Mouse (Mus musculus): ENCODE data around the gene Stat4. TPM values are rescaled to one million over a fixed set of nuclear protein-coding genes. Genes with fewer than 3 reads are reported as not detected.
A peak's percentile ranks its signal among the peaks of the same experiment; 100 is the strongest.

The Stat4 gene
- polyA plus RNA-seq, 1 experiment from 2014 or later: 2.6 TPM

DNA sequence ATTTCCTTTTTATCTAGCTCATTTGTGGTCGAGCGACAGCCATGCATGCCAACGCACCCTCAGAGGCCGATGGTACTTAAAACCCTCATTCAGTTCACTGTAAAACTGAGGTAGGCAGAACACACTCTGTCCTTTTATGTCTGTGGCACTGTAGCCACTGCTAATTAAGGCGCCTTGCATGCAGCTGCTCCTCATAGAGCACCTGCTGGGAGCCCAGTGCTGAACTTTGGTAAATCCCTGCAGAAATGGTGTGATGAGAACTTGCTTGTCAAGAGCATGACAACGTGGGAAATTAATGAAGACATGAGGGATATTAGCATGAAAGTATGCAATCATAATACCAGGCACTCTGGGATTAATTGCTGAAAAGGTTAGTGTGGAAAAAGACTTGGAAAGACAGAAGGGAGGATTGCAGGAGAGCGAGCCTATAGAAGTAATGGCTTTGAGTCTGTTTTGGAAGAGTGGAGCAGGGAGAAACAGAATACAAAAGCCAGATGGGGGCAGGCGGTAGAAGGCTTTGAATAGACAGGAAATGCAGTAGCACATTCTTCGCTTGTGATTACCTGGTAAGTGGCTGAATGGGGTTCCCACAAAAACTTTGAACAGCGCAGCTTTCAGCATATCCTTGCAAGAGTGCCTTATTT is 92.9 kb downstream of the Stat4 start:
- no peak for ATAC-seq (ENCODE audit: insufficient read depth, low FRiP score, low read depth)
- Histone ChIP-seq H3K9ac (no peak overlapping the region), H3K4me1 (no peaks in the 10 kb centered on the region), H3K4me2 (no peak overlapping the region), H3K4me3 (replicated peaks) (no peak overlapping the region), H3K27ac (no peak overlapping the region), H3K9me3 (no peaks in the 10 kb centered on the region), H3K27me3 (replicated peaks) (no peaks in the 10 kb centered on the region), H3K36me3 (no peaks in the 10 kb centered on the region)
- WGBS: 37% methylated on average over 10 of the region's 10 CpGs

GRCm38 (mm10) chr1:52080375-52080774 is 93.4 kb downstream of the Stat4 start:
- Histone ChIP-seq H3K4me1 (no peaks in the 10 kb centered on the region), H3K4me2 (no peak overlapping the region), H3K36me3 (no peaks in the 10 kb centered on the region), H3K4me3 (replicated peaks) (no peak overlapping the region), H3K27me3 (replicated peaks) (no peaks in the 10 kb centered on the region), H3K9ac (no peak overlapping the region), H3K27ac (no peak overlapping the region), H3K9me3 (no peaks in the 10 kb centered on the region)
- WGBS: 31% methylated on average over 8 of the region's 8 CpGs
- ATAC-seq (ENCODE audit: insufficient read depth, low FRiP score, low read depth): no peak

DNA sequence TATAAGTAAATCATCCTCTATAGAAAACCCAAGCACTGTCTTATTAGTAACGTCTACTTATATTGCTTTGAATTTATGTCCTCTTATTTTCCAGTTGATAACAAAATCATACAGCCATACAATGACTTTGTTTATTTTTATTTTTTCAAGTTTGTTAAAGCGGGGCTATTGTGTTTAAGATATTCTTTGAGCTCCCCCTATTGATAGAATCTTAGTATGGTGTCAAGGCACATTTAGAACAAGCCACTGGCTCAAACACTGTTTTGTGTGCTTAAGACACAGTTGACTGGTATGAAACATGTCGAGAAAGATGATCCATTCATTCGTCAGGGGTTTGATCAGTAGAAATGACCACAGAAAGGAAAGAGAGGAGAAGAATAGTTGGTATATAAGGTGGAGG is 99.3 kb downstream of the Stat4 start:
- 24% methylated on average over 4 of the region's 4 CpGs for WGBS
- H3K4me2 ChIP-seq: no peak overlapping the region
- no peaks in the 10 kb centered on the region for H3K4me1 ChIP-seq
- H3K9ac ChIP-seq: no peak overlapping the region
- H3K9me3 ChIP-seq: no peaks in the 10 kb centered on the region
- no peaks in the 10 kb centered on the region for H3K27me3 ChIP-seq (replicated peaks)
- no peak overlapping the region for H3K27ac ChIP-seq
- ATAC-seq (ENCODE audit: insufficient read depth, low FRiP score, low read depth): no peak
- H3K36me3 ChIP-seq: no peaks in the 10 kb centered on the region
- no peak overlapping the region for H3K4me3 ChIP-seq (replicated peaks)

DNA sequence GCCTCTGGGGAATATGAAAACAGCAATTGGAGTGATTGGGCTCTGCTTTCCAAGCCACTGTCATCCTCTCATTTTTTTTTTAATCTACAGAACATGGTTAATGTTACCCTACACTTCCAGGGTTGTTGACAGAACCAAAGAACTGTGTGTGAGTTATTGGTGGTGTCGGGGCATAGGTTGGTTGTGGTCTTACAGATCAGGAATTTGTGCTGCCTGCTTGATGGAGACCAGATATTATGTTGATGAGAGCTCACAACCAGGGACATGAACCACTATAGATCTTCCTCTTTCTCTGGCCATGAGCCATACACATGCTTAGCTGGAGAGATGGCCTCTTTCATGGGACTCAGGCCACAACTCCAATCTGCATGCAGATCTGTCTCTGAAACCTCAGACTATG is 100.2 kb downstream of the Stat4 start:
- Histone ChIP-seq H3K36me3 (no peaks in the 10 kb centered on the region), H3K27me3 (replicated peaks) (no peaks in the 10 kb centered on the region)
- ATAC-seq (ENCODE audit: insufficient read depth, low FRiP score, low read depth): no peak

DNA sequence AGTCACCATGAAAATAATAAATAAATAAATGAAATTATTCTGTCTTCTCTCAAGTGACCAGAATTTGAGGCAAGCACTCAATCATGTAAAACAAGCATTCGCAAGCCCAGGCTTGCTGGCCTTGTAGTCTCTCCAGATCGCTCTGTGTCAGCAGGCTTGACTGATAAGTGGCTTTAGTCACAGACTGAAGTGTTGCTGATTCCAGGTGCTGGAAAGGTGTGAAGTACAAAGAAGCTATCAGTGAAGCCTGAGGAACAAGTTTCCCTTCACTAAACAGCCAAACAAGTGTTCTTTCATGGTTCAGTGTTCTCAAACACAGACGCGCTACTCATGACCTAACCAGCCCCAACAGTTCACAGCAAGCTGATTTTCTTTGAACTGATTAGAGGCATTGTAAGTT is 101.7 kb downstream of the Stat4 start:
- 74% methylated on average over 4 of the region's 4 CpGs for WGBS
- H3K9ac ChIP-seq: no peak overlapping the region
- no peaks in the 10 kb centered on the region for H3K9me3 ChIP-seq
- H3K27me3 ChIP-seq (replicated peaks): no peaks in the 10 kb centered on the region
- H3K4me3 ChIP-seq (replicated peaks): no peak overlapping the region
- no peak overlapping the region for H3K4me2 ChIP-seq
- ATAC-seq (ENCODE audit: insufficient read depth, low FRiP score, low read depth): peak; percentile 43; the same call in 1 of the 2 replicates
- H3K4me1 ChIP-seq: no peaks in the 10 kb centered on the region
- H3K36me3 ChIP-seq: no peaks in the 10 kb centered on the region
- 0 out of 2 replicates have a peak overlapping the region, but pooled peaks have one; percentile 48 for H3K27ac ChIP-seq

More for the DNA sequence above, 100.2 kb downstream of the Stat4 start:
- H3K4me3 ChIP-seq (replicated peaks): no peak overlapping the region
- no peaks in the 10 kb centered on the region for H3K4me1 ChIP-seq
- no peak overlapping the region for H3K27ac ChIP-seq
- no peaks in the 10 kb centered on the region for H3K9me3 ChIP-seq
- H3K4me2 ChIP-seq: no peak overlapping the region
- 79% methylated on average over 1 of the region's 1 CpGs for WGBS
- no peak overlapping the region for H3K9ac ChIP-seq

GRCm38 (mm10) chr1:52098618-52099232 is 111.8 kb downstream of the Stat4 start:
- Histone ChIP-seq H3K4me2 (no peak overlapping the region), H3K4me1 (no peaks in the 10 kb centered on the region), H3K27me3 (replicated peaks) (no peaks in the 10 kb centered on the region), H3K4me3 (replicated peaks) (no peak overlapping the region), H3K9me3 (no peaks in the 10 kb centered on the region), H3K9ac (no peak overlapping the region), H3K36me3 (no peaks in the 10 kb centered on the region), H3K27ac (no peak overlapping the region)
- ATAC-seq (ENCODE audit: insufficient read depth, low FRiP score, low read depth): no peak
- 68% methylated on average over 3 of the region's 3 CpGs for whole genome bisulfite sequencing

DNA sequence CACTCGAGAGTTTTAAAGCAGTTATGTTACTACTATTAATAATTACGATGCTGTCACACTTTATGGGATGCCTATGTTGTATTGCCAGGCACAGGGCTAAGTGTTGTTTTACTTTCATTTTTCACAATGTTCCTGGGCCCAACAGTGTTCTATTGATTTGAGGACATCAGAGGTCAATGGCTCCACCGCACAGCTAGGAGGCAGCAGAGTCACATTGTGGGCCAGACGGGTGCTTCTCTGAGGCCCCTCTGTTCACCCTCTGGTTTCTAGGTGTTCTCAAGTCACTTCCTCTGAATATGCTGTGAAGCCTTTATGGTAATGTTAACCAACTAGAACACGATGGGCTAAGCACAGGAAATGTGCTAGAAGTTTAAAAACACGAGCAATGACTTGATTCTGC is 113.5 kb downstream of the Stat4 start:
- ATAC-seq (ENCODE audit: insufficient read depth, low FRiP score, low read depth): no peak
- Histone ChIP-seq H3K27ac (no peak overlapping the region), H3K36me3 (no peaks in the 10 kb centered on the region), H3K27me3 (replicated peaks) (no peaks in the 10 kb centered on the region), H3K4me2 (no peak overlapping the region), H3K4me1 (no peaks in the 10 kb centered on the region), H3K4me3 (replicated peaks) (no peak overlapping the region), H3K9ac (no peak overlapping the region), H3K9me3 (no peaks in the 10 kb centered on the region)
- WGBS: 69% methylated on average over 6 of the region's 6 CpGs

DNA sequence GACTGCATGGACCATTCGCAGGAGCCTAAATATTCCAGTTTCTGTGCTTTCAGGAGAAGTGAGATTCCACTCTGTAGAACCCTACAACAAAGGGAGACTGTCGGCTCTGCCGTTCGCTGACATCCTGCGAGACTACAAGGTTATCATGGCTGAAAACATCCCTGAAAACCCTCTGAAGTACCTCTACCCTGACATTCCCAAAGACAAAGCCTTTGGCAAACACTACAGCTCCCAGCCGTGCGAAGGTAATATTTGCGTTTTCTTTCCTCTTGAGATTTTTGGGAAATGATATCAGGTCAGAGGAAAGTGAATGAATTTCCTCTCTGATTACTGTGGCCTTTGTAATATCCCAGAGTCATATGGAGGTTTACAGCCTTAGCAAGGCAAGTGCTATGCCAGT is 115.8 kb downstream of the Stat4 start:
- H3K27ac ChIP-seq: no peak overlapping the region
- no peak for ATAC-seq (ENCODE audit: insufficient read depth, low FRiP score, low read depth)
- WGBS: 75% methylated on average over 8 of the region's 8 CpGs
- no peaks in the 10 kb centered on the region for H3K4me1 ChIP-seq
- no peaks in the 10 kb centered on the region for H3K27me3 ChIP-seq (replicated peaks)
- H3K9ac ChIP-seq: no peak overlapping the region
- no peaks in the 10 kb centered on the region for H3K9me3 ChIP-seq
- H3K36me3 ChIP-seq: no peaks in the 10 kb centered on the region
- no peak overlapping the region for H3K4me2 ChIP-seq
- no peak overlapping the region for H3K4me3 ChIP-seq (replicated peaks)

- Histone ChIP-seq H3K27me3 (replicated peaks) (no peaks in the 10 kb centered on the region), H3K27ac (no peak overlapping the region), H3K4me1 (no peaks in the 10 kb centered on the region), H3K4me2 (no peak overlapping the region), H3K4me3 (replicated peaks) (no peak overlapping the region), H3K9ac (no peak overlapping the region), H3K9me3 (no peaks in the 10 kb centered on the region), H3K36me3 (no peaks in the 10 kb centered on the region)
- ATAC-seq (ENCODE audit: insufficient read depth, low FRiP score, low read depth): no peak
- 82% methylated on average over 11 of the region's 11 CpGs for WGBS
Measured at GRCm38 (mm10) chr1:52107206-52107605, 120.3 kb downstream of the Stat4 start.

- no peak overlapping the region for H3K9ac ChIP-seq
- H3K36me3 ChIP-seq: no peaks in the 10 kb centered on the region
- no peak overlapping the region for H3K27ac ChIP-seq
- no peaks in the 10 kb centered on the region for H3K27me3 ChIP-seq (replicated peaks)
- H3K9me3 ChIP-seq: no peaks in the 10 kb centered on the region
- H3K4me3 ChIP-seq (replicated peaks): no peak overlapping the region
- WGBS: 65% methylated on average over 3 of the region's 3 CpGs
- ATAC-seq (ENCODE audit: insufficient read depth, low FRiP score, low read depth): no peak
- no peaks in the 10 kb centered on the region for H3K4me1 ChIP-seq
- no peak overlapping the region for H3K4me2 ChIP-seq
Measured at GRCm38 (mm10) chr1:52111217-52111616, 124.3 kb downstream of the Stat4 start.

DNA sequence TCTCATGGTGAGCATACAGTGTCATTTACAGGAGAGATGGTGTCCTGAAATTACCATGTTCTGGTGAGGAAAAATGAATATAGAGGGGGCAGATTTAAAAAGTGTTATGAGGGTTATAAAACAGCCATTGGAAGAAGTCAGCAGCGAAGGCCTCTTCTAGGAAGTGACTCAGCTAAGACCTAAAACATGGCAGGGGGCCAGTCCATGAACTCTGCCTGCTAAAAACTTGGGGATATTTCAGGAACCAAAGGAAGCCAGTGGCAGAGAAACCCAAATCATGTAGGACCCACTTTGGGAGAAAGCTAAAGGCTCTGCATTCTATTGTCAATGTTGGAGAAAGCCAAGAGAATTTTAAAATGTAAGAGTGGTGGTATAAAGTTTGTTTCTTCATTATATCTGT is 125.4 kb downstream of the Stat4 start:
- Histone ChIP-seq H3K9me3 (no peaks in the 10 kb centered on the region), H3K36me3 (no peaks in the 10 kb centered on the region), H3K27ac (no peak overlapping the region), H3K4me3 (replicated peaks) (no peak overlapping the region), H3K27me3 (replicated peaks) (no peaks in the 10 kb centered on the region), H3K9ac (no peak overlapping the region), H3K4me2 (no peak overlapping the region), H3K4me1 (no peaks in the 10 kb centered on the region)
- 78% methylated on average over 1 of the region's 1 CpGs for WGBS
- ATAC-seq (ENCODE audit: insufficient read depth, low FRiP score, low read depth): no peak

DNA sequence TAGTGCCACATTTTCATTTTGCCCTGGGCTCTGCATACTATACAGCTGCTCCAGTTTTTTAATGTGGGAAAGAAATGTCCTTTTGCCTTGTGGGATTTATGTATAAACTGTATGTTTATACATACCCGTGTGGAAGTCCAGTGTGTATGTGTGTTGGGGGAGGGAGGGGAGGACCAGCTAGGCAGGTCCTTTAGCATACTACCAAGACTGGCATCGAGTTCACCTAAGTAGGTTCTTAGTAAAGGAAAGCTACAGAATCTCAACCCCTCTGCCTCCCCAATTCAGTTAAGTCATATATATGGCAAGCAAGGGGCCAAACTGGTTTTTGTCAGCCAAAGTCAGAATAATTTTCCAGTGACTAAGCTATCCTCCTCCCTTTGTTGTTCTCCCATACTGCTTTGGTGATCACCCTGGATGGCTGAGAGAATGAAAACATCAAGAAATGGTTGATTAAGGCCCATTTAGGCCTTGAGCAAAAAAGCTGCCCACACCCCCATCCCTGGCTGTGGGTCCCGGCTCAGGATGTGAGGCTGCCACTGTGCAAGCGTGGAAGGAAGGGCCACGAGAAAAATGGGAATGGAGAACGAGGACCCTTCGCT is 126.2 kb downstream of the Stat4 start:
- no peaks in the 10 kb centered on the region for H3K9me3 ChIP-seq
- no peaks in the 10 kb centered on the region for H3K36me3 ChIP-seq
- H3K27me3 ChIP-seq (replicated peaks): no peaks in the 10 kb centered on the region
- H3K27ac ChIP-seq: peak overlapping the region; percentile 69
- peak overlapping the region; percentile 36 for H3K4me3 ChIP-seq (replicated peaks)
- H3K9ac ChIP-seq: no peak overlapping the region
- peak overlapping the region; percentile 53 for H3K4me2 ChIP-seq
- 13% methylated on average over 7 of the region's 7 CpGs for WGBS
- peak; percentile 23; the same call in 1 of the 2 replicates for ATAC-seq (ENCODE audit: insufficient read depth, low FRiP score, low read depth)
- H3K4me1 ChIP-seq: no peaks in the 10 kb centered on the region

Measured in stomach, embryonic 15.5 days (tissue).